Mouse (Mus musculus): ENCODE data around the gene Ccdc151.

Ccdc151 gene

GRCm38 (mm10) chr9:21958372-21958771, 44.1 kb downstream of the Ccdc151 start:
- DNase-seq (ENCODE audit: low spot score in 2 of 2), result peak in 1 of 2 experiments; percentile 50

- DNase-seq (ENCODE audit: low spot score in 2 of 2), result peak; percentile 98 to 99
These were observed 46.7 kb downstream of the Ccdc151 start, which contains the start of gene Swsap1 for GRCm38 (mm10) chr9:21955570-21956281. Gene Swsap1 (plus strand): TSS chr9:21955755.

- DNase-seq (ENCODE audit: low spot score in 2 of 2), result no peak
These were observed 47.2 kb downstream of the Ccdc151 start for GRCm38 (mm10) chr9:21955225-21955569.

GRCm38 (mm10) chr9:21954635-21955034, 47.8 kb downstream of the Ccdc151 start:
- no peak for DNase-seq (ENCODE audit: low spot score in 2 of 2)

- DNase-seq (ENCODE audit: low spot score in 2 of 2), result no peak
These were observed 48.8 kb downstream of the Ccdc151 start for GRCm38 (mm10) chr9:21953600-21953999.

GRCm38 (mm10) chr9:21951977-21952376, 50.5 kb downstream of the Ccdc151 start:
- no peak for DNase-seq (ENCODE audit: low spot score in 2 of 2)

GRCm38 (mm10) chr9:21950322-21950721, 52.1 kb downstream of the Ccdc151 start:
- DNase-seq (ENCODE audit: low spot score in 2 of 2), result peak; percentile 76 to 94

- no peak for DNase-seq (ENCODE audit: low spot score in 2 of 2)
These were observed 53.6 kb downstream of the Ccdc151 start for GRCm38 (mm10) chr9:21948790-21949189.

- no peak for DNase-seq (ENCODE audit: low spot score in 2 of 2)
These were observed 54.3 kb downstream of the Ccdc151 start for GRCm38 (mm10) chr9:21948146-21948545.

GRCm38 (mm10) chr9:21947540-21948130, 54.8 kb downstream of the Ccdc151 start:
- no peak for DNase-seq (ENCODE audit: low spot score in 2 of 2)

- peak in 1 of 2 experiments; percentile 65 for DNase-seq (ENCODE audit: low spot score in 2 of 2)
These were observed 58.2 kb downstream of the Ccdc151 start for GRCm38 (mm10) chr9:21944267-21944666.

GRCm38 (mm10) chr9:21943638-21944037, 58.8 kb downstream of the Ccdc151 start:
- no peak for DNase-seq (ENCODE audit: low spot score in 2 of 2)

GRCm38 (mm10) chr9:21943046-21943445, 59.4 kb downstream of the Ccdc151 start:
- no peak for DNase-seq (ENCODE audit: low spot score in 2 of 2)

Measured in spleen, postnatal 4 days (tissue).